Mouse (Mus musculus) megakaryocyte, embryonic 14.5 days (primary cell): ENCODE measurements around the gene Yipf1.

Source experiments
- FLI1 ChIP-seq: IDR thresholded peaks from 2 replicates; pipeline ENCODE4 v1.6.1; 2012; ENCODE audit warnings: low read length, inconsistent platforms, mixed read lengths
- GATA1 ChIP-seq: IDR thresholded peaks from 3 replicates; pipeline ENCODE4 v1.6.1; 2012; ENCODE audit warnings: mixed read lengths, low read length, inconsistent platforms, borderline replicate concordance

DNA sequence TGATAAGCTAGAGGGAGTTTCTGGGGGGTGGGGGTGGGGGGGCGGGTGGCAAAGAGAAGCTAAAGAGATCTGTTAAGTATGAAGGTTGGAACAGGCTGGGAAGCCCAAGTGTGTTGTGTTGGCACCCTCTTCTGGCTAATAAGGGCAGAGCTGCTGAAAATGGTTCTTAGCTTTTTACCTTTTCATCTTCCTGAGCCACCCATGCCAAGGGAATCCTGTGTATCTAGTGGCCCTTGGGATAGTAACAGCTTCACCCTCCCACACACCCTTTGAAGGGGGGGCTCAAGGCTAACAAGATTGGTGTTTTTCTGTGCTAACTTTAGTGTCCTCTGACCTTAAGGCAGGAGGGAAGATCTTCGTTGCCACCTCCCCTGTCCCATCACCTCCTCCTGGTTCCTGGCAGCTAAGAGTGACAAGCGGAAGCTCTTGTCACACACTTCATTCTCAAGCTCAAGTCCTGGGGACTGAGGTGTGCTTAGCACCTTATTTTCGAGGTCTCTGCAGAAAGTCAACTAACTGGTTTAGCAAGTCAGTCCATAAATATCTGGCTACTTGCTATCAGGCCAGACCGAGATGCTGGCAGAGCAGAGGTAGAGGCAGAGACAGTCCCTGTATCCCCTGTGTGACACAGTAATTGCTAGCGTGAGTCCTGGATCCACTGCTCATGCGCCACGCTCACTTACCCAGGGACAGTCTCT lies 35.3 kb downstream of the Yipf1 start:
- TF ChIP-seq GATA1 = no peak
- no peak for TF ChIP-seq FLI1
